Mouse (Mus musculus): ENCODE measurements around the gene Gabrr2.

- TF ChIP-seq CTCF (IDR thresholded peaks at IDR 0.05; ENCODE audit: low read depth), result no peak
- TF ChIP-seq EP300 (optimal IDR thresholded peaks at IDR 0.05), result no peak
Observed at GRCm38 (mm10) chr4:33031195-33031960, 31.4 kb upstream of the Gabrr2 start, which contains the start of gene Ube2j1.
